Mouse (Mus musculus): ENCODE data around the gene Rnf114. TPM values are rescaled to one million over a fixed set of nuclear protein-coding genes. Genes with fewer than 3 reads are reported as not detected.

Gene Rnf114
- polyA plus RNA-seq, 1 experiment from 2014 or later: 58.9 TPM

DNA sequence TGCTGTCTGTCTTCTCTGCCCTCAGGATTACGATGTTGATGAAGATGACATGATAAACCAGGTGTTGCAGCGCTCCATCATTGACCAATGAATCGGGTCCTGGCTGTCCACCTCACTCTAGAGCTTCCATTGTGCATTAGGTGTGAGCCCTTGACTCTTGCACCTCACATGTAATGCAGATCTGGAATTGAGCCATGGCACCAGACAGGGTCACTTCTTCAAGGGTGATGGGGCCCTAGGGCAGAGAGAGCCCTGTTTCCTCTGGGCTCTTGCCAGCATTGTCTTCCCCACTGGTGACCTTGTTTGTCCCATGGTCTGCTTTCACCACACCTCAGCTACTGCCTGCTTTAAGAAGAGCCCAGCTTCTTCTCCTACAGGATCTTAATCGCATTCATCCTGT lies 22.2 kb downstream of the Rnf114 start:
- Histone ChIP-seq H3K36me3 (ENCODE audit: control insufficient read depth, insufficient read depth, low read length) (peaks cover 49% of the 10 kb centered on the region), H3K27ac (ENCODE audit: low read depth, low read length) (no peak overlapping the region), H3K4me2 (no peak overlapping the region), H3K4me3 (ENCODE audit: low read depth, low read length) (no peak overlapping the region), H3K9ac (ENCODE audit: low read depth, low read length) (no peak overlapping the region), H3K4me1 (ENCODE audit: control insufficient read depth, insufficient read depth, low read length) (peaks cover 12% of the 10 kb centered on the region; the same call in 1 of the 2 replicates), H3K27me3 (ENCODE audit: control insufficient read depth, insufficient read depth, low read length) (no peaks in the 10 kb centered on the region), H3K9me3 (replicated peaks; ENCODE audit: control insufficient read depth, low read length) (no peaks in the 10 kb centered on the region)
- 95% methylated on average over 4 of the region's 4 CpGs for WGBS (ENCODE audit: insufficient replicate concordance)
- ATAC-seq (replicated peaks; ENCODE audit: insufficient number of reproducible peaks, low FRiP score, low TSS enrichment): no peak

DNA sequence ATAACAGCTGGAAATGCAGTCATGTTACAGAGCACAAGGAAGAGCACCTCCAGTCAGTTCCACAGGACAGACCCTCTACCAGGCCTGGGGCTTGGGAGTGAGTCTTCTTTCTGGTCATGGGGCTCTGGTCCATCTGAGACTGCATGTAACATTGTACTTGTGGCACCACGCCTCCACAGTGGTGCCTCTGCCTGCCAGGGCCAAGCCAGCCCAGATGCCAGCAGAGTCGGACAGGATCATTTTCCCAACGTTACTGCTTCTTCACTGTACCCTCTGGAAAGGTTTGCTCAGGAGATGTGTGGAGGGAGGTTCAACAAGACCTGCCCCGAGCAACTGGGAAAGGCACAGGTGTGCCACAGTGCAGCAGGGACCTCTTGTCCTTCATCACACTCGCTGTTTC lies 23.2 kb downstream of the Rnf114 start:
- no peaks in the 10 kb centered on the region for H3K27me3 ChIP-seq (ENCODE audit: control insufficient read depth, insufficient read depth, low read length)
- no peak overlapping the region for H3K4me2 ChIP-seq
- H3K9me3 ChIP-seq (replicated peaks; ENCODE audit: control insufficient read depth, low read length): no peaks in the 10 kb centered on the region
- no peak overlapping the region for H3K4me3 ChIP-seq (ENCODE audit: low read depth, low read length)
- no peak overlapping the region for H3K9ac ChIP-seq (ENCODE audit: low read depth, low read length)
- H3K36me3 ChIP-seq (ENCODE audit: control insufficient read depth, insufficient read depth, low read length): peaks cover 49% of the 10 kb centered on the region
- WGBS (ENCODE audit: insufficient replicate concordance): 89% methylated on average over 5 of the region's 5 CpGs
- H3K4me1 ChIP-seq (ENCODE audit: control insufficient read depth, insufficient read depth, low read length): peaks cover 5% of the 10 kb centered on the region; the same call in 1 of the 2 replicates
- H3K27ac ChIP-seq (ENCODE audit: low read depth, low read length): no peak overlapping the region
- ATAC-seq (replicated peaks; ENCODE audit: insufficient number of reproducible peaks, low FRiP score, low TSS enrichment): no peak

DNA sequence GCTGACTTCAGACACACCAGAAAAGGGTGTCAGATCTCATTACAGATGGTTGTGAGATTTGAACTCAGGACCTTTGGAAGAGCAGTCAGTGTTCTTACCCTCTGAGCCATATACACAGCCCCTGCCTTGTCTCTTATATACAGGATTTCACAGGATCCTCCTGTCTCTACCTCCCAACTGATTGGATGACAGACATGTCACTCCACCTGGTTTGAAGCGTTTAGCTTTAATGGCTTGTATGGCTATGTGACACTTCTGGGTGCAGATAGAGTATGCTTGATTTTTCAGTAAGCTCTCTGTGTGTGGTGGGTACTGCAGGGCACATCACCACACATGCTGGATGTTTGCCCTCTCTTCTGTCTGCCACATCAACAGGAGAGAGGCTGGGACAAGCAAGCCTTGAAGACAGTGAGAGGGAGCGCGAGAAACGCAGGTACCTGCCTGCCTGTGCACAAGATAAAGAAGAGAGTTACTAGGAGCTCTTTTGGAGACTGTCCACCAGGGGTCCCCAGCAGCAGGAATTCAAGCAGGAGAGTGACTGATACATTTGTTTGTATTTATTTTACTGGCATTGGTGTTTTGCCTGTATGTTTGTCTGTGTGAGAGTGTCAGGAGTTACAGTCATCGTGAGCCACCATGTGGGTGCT lies 27.3 kb downstream of the Rnf114 start:
- Histone ChIP-seq H3K9me3 (replicated peaks; ENCODE audit: control insufficient read depth, low read length) (no peaks in the 10 kb centered on the region), H3K4me1 (ENCODE audit: control insufficient read depth, insufficient read depth, low read length) (no peaks in the 10 kb centered on the region), H3K36me3 (ENCODE audit: control insufficient read depth, insufficient read depth, low read length) (peaks cover 21% of the 10 kb centered on the region), H3K9ac (ENCODE audit: low read depth, low read length) (no peak overlapping the region), H3K27ac (ENCODE audit: low read depth, low read length) (no peak overlapping the region), H3K4me2 (no peak overlapping the region), H3K4me3 (ENCODE audit: low read depth, low read length) (no peak overlapping the region), H3K27me3 (ENCODE audit: control insufficient read depth, insufficient read depth, low read length) (no peaks in the 10 kb centered on the region)
- ATAC-seq (replicated peaks; ENCODE audit: insufficient number of reproducible peaks, low FRiP score, low TSS enrichment): no peak
- WGBS (ENCODE audit: insufficient replicate concordance): 73% methylated on average over 5 of the region's 5 CpGs

DNA sequence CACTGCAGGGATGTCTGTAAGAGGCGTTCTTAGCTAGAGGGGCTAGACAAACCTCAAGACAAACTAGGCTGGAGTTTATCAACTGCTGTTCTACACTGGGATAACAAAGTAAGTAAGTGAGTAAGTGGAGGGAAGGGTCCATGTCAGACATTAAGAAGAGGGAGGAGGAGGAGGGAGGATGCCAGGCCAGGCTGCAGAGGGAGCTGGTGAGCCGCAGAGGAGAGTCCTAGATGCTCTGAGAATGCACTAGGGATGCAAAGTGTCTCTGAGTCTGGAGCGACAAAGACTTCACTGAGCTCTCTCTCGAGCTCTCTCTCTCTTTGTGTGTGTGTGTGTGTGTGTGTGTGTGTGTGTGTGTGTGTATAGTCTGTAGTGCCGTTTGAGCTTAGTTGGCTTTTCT lies 35.8 kb downstream of the Rnf114 start:
- 17% methylated on average over 5 of the region's 5 CpGs for WGBS (ENCODE audit: insufficient replicate concordance)
- no peak for ATAC-seq (replicated peaks; ENCODE audit: insufficient number of reproducible peaks, low FRiP score, low TSS enrichment)

DNA sequence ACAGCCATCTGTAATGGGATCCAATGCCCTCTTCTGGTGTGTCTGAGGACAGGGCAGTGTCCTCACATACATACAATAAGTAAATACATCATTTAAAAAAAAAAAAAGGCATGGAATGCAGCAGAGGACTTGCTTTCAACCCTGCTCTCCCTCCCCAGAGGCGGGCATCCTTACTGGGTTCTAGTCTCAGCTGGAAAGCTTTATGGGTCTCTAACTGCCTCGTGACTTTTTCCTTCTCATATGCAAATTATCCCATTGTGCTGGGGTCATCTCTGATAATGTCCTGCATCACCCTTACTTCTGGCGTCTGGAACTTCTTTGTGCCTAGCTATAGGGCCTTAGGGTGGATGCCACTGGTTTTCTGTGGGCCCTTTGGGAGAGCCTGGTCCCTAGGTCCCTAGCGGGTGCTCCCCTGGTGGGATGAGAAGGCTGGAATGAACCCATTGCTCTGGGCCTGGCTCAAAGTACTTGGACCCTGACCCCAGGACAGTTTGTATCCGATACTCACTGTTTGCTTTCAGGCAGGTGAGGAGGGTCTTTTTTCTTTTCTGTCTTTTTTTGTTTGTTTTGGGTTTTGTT lies 37.6 kb downstream of the Rnf114 start:
- Histone ChIP-seq H3K4me3 (ENCODE audit: low read depth, low read length) (no peak overlapping the region), H3K27me3 (ENCODE audit: control insufficient read depth, insufficient read depth, low read length) (peaks cover 6% of the 10 kb centered on the region; the same call in 1 of the 2 replicates), H3K9me3 (replicated peaks; ENCODE audit: control insufficient read depth, low read length) (no peaks in the 10 kb centered on the region), H3K4me2 (no peak overlapping the region), H3K9ac (ENCODE audit: low read depth, low read length) (no peak overlapping the region), H3K4me1 (ENCODE audit: control insufficient read depth, insufficient read depth, low read length) (no peaks in the 10 kb centered on the region), H3K27ac (ENCODE audit: low read depth, low read length) (no peak overlapping the region), H3K36me3 (ENCODE audit: control insufficient read depth, insufficient read depth, low read length) (no peaks in the 10 kb centered on the region)
- ATAC-seq (replicated peaks; ENCODE audit: insufficient number of reproducible peaks, low FRiP score, low TSS enrichment): no peak
- 49% methylated on average over 5 of the region's 5 CpGs for WGBS (ENCODE audit: insufficient replicate concordance)

More for the DNA sequence above, 35.8 kb downstream of the Rnf114 start:
- Histone ChIP-seq H3K36me3 (ENCODE audit: control insufficient read depth, insufficient read depth, low read length) (no peaks in the 10 kb centered on the region), H3K4me1 (ENCODE audit: control insufficient read depth, insufficient read depth, low read length) (no peaks in the 10 kb centered on the region), H3K9ac (ENCODE audit: low read depth, low read length) (no peak overlapping the region), H3K9me3 (replicated peaks; ENCODE audit: control insufficient read depth, low read length) (no peaks in the 10 kb centered on the region), H3K27me3 (ENCODE audit: control insufficient read depth, insufficient read depth, low read length) (peaks cover 6% of the 10 kb centered on the region; the same call in 1 of the 2 replicates), H3K27ac (ENCODE audit: low read depth, low read length) (no peak overlapping the region), H3K4me2 (no peak overlapping the region), H3K4me3 (ENCODE audit: low read depth, low read length) (no peak overlapping the region)

DNA sequence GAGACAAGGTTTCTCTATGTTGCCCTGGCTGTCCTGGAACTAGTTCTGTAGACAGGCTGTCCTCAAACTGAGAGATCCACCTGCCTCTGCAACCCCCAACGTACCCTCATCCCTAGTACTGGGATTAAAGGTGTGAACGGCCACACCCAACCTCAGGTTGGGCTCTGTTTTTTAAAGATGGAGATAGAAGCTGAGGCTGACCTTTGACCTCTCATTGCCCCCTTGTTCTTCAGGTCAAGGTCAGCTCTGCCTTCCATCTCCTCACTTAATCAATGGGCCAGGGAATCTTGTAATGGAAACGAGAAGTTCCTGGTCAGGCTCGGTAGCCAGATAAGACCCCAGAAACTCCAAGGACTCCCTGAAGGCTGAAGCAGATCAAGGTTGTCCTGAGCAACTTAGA lies 38.1 kb downstream of the Rnf114 start:
- 67% methylated on average over 4 of the region's 4 CpGs for WGBS (ENCODE audit: insufficient replicate concordance)
- no peak overlapping the region for H3K27ac ChIP-seq (ENCODE audit: low read depth, low read length)

DNA sequence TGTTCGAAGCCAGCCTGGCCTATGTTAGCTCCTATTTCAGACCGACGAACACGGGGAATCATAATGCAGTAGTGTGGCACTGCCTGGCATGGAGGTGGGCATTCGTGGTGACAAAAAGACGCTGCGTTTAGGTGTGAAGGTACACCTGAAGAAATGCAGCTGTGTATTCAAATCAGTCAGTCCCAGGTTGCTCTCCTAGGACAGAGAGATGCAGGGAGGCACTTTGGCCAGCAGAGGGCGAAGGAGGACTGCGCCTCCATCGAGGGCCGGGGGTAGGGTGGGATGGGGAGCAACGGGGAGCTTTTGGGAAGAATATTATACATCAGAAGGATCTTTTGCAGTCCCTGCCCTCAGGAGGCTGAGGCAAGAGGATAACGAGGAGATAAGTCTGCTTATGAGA lies 39.7 kb downstream of the Rnf114 start:
- Histone ChIP-seq H3K27ac (ENCODE audit: low read depth, low read length) (no peak overlapping the region), H3K4me2 (0 out of 2 replicates have a peak overlapping the region, but pooled peaks have one; percentile 15), H3K9me3 (replicated peaks; ENCODE audit: control insufficient read depth, low read length) (no peaks in the 10 kb centered on the region), H3K4me3 (ENCODE audit: low read depth, low read length) (no peak overlapping the region), H3K9ac (ENCODE audit: low read depth, low read length) (no peak overlapping the region), H3K27me3 (ENCODE audit: control insufficient read depth, insufficient read depth, low read length) (peaks cover 16% of the 10 kb centered on the region), H3K4me1 (ENCODE audit: control insufficient read depth, insufficient read depth, low read length) (no peaks in the 10 kb centered on the region), H3K36me3 (ENCODE audit: control insufficient read depth, insufficient read depth, low read length) (no peaks in the 10 kb centered on the region)
- ATAC-seq (replicated peaks; ENCODE audit: insufficient number of reproducible peaks, low FRiP score, low TSS enrichment): no peak
- 19% methylated on average over 13 of the region's 13 CpGs for WGBS (ENCODE audit: insufficient replicate concordance)

More for the DNA sequence above, 38.1 kb downstream of the Rnf114 start:
- Histone ChIP-seq H3K36me3 (ENCODE audit: control insufficient read depth, insufficient read depth, low read length) (no peaks in the 10 kb centered on the region), H3K4me1 (ENCODE audit: control insufficient read depth, insufficient read depth, low read length) (no peaks in the 10 kb centered on the region), H3K4me3 (ENCODE audit: low read depth, low read length) (no peak overlapping the region), H3K4me2 (no peak overlapping the region), H3K27me3 (ENCODE audit: control insufficient read depth, insufficient read depth, low read length) (peaks cover 6% of the 10 kb centered on the region; the same call in 1 of the 2 replicates), H3K9ac (ENCODE audit: low read depth, low read length) (no peak overlapping the region), H3K9me3 (replicated peaks; ENCODE audit: control insufficient read depth, low read length) (no peaks in the 10 kb centered on the region)
- ATAC-seq (replicated peaks; ENCODE audit: insufficient number of reproducible peaks, low FRiP score, low TSS enrichment): no peak

DNA sequence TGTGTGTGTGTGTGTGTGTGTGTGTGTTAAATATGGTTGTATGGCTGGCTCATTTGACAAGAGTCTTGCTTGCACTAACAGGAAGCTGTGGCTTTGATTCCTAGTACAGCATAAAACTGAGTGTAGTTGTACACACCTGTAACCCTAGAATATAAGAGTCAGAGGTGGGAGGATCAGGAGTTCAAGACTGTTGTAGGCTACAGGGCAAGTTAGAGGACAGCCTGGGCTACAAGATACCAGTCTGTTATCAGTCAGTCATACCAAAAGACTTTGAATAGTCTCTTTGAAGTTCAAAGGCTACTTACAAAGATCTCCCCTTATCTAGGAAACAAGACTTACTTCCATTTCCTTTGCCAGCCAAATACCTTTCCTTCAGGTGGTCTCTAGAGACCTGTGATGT lies 41.4 kb downstream of the Rnf114 start:
- Histone ChIP-seq H3K36me3 (ENCODE audit: control insufficient read depth, insufficient read depth, low read length) (no peaks in the 10 kb centered on the region), H3K9ac (ENCODE audit: low read depth, low read length) (no peak overlapping the region), H3K4me1 (ENCODE audit: control insufficient read depth, insufficient read depth, low read length) (peaks cover 4% of the 10 kb centered on the region; the same call in 1 of the 2 replicates), H3K27me3 (ENCODE audit: control insufficient read depth, insufficient read depth, low read length) (peaks cover 22% of the 10 kb centered on the region), H3K4me3 (ENCODE audit: low read depth, low read length) (no peak overlapping the region), H3K9me3 (replicated peaks; ENCODE audit: control insufficient read depth, low read length) (no peaks in the 10 kb centered on the region), H3K4me2 (no peak overlapping the region), H3K27ac (ENCODE audit: low read depth, low read length) (no peak overlapping the region)
- no peak for ATAC-seq (replicated peaks; ENCODE audit: insufficient number of reproducible peaks, low FRiP score, low TSS enrichment)

All from heart, embryonic 11.5 days (tissue).